Mouse (Mus musculus): Measurements from ENCODE around the gene Rnf10.

Gene Rnf10

GRCm38 (mm10) chr5:115193226-115193625, 79.5 kb downstream of the Rnf10 start:
- peak; percentile 62 for DNase-seq

GRCm38 (mm10) chr5:115192828-115193195, 79.9 kb downstream of the Rnf10 start:
- no peak for DNase-seq

- DNase-seq = no peak
These were observed 80.5 kb downstream of the Rnf10 start for GRCm38 (mm10) chr5:115191880-115192827.
